Mouse (Mus musculus) CD4-positive naive resting alpha-beta T cell, adult 76 days (primary cell): Measurements from ENCODE around the gene Atf7ip. TPM values are rescaled to one million over a fixed set of nuclear protein-coding genes. Genes with fewer than 3 reads are reported as not detected.

ENCODE experiments used
- total RNA-seq: library from RNA; stranded (reverse); gene quantifications from one replicate; pipeline ENCODE4 v1.2.4, GENCODE M21; 2023

Gene Atf7ip
- 210 TPM for total RNA-seq

GRCm38 (mm10) chr6:136505867-136506266, at the start of gene Atf7ip:
Atf7ip (plus strand) TSS chr6:136506167.

Other genes with a start within 250 kb of the Atf7ip start
- not detected for gene Gm8994, start 178.6 kb upstream of the Atf7ip start, total RNA-seq
- gene E330021D16Rik, start 90.6 kb upstream of the Atf7ip start, total RNA-seq = not detected
- gene Plbd1, start 155.8 kb downstream of the Atf7ip start, total RNA-seq = 11.3 TPM